Mouse (Mus musculus) thymus, postnatal 4 days (tissue): ENCODE data around the gene Ankrd27.

ENCODE experiments used
- DNase-seq: peaks from one replicate; pipeline ENCODE4 v3.0.0; 2021

Gene Ankrd27

GRCm38 (mm10) chr7:35646317-35647081 lies 60.5 kb downstream of the Ankrd27 start:
- peak; percentile 74 for DNase-seq

- DNase-seq = peak; percentile 99
Observed at GRCm38 (mm10) chr7:35647101-35647698, 61.2 kb downstream of the Ankrd27 start, which contains the start of gene Pdcd5. Gene Pdcd5 (minus strand): TSS chr7:35647521.

- no peak for DNase-seq
Observed at GRCm38 (mm10) chr7:35648239-35649069, 62.4 kb downstream of the Ankrd27 start.

GRCm38 (mm10) chr7:35649071-35649470 lies 63.0 kb downstream of the Ankrd27 start:
- peak; percentile 65 for DNase-seq

- no peak for DNase-seq
Observed at GRCm38 (mm10) chr7:35650716-35651410, 64.8 kb downstream of the Ankrd27 start.

GRCm38 (mm10) chr7:35651583-35652270 lies 65.7 kb downstream of the Ankrd27 start:
- DNase-seq = peak; percentile 25

- DNase-seq = no peak
Observed at GRCm38 (mm10) chr7:35657829-35658228, 71.8 kb downstream of the Ankrd27 start.

GRCm38 (mm10) chr7:35659173-35659572 lies 73.1 kb downstream of the Ankrd27 start:
- DNase-seq = peak; percentile 79

GRCm38 (mm10) chr7:35663790-35664376 lies 77.8 kb downstream of the Ankrd27 start:
- DNase-seq = no peak

GRCm38 (mm10) chr7:35668066-35669041 lies 82.3 kb downstream of the Ankrd27 start:
- no peak for DNase-seq

- no peak for DNase-seq
Observed at GRCm38 (mm10) chr7:35678976-35679375, 92.9 kb downstream of the Ankrd27 start.

GRCm38 (mm10) chr7:35681559-35681958 lies 95.5 kb downstream of the Ankrd27 start:
- peak; percentile 48 for DNase-seq

- no peak for DNase-seq
Observed at GRCm38 (mm10) chr7:35683409-35684122, 97.5 kb downstream of the Ankrd27 start.

GRCm38 (mm10) chr7:35686216-35686615 lies 100.2 kb downstream of the Ankrd27 start:
- no peak for DNase-seq

- peak; percentile 77 for DNase-seq
Observed at GRCm38 (mm10) chr7:35686756-35687155, 100.7 kb downstream of the Ankrd27 start.

- DNase-seq = no peak
Observed at GRCm38 (mm10) chr7:35687229-35687628, 101.2 kb downstream of the Ankrd27 start.

GRCm38 (mm10) chr7:35688276-35688675 lies 102.2 kb downstream of the Ankrd27 start:
- no peak for DNase-seq
